In the genomic region with DNA sequence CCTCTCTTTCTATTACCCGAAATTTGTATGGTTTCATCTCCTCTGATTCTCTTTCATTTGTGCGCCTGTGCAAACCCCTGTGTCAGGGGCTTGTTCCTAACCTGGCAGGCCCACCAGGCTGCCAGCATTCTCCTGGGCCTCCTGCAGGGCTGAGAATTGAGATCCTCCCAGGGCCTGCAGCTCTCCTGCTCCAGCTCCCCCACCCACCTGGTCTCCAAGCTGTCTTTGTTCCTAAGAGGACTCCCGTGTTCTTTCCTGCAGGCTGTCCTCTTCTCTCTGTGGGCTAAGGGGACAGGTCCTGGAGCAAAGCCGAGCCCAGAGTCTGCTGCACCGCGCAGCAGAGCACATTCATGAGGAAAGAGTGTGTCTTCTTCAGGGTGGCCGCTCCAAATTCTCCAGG, we compare ENCODE assay signal across 27 mouse cellular contexts.
DNase-seq lines count a peak whose midpoint lies in the region.
"Had no signal": no experiment of that assay in that cellular context is flagged by ENCODE, and none has a peak within 500 bp of the region (broad histone marks: within the 10 kb centered on the region; RNA-seq: fewer than 3 reads in every experiment).

No protein-coding gene starts in this region.

- no peaks in the 10 kb centered on the region for H3K36me3 ChIP-seq in hindbrain, embryonic 10.5 days
- H3K36me3 ChIP-seq: embryonic facial prominence, embryonic 13.5 days; G1E; heart, embryonic 15.5 days; liver, embryonic 15.5 days; lung, embryonic 15.5 days; midbrain, embryonic 12.5 days; neural tube, embryonic 15.5 days had no signal

- peaks cover 29% of the 10 kb centered on the region for H3K4me1 ChIP-seq in hindbrain, embryonic 10.5 days (replicated peaks)
- H3K4me1 ChIP-seq: heart, embryonic 15.5 days; liver, embryonic 15.5 days had no signal

- WGBS in hindbrain, embryonic 10.5 days = 28% methylated on average over 7 of the region's 7 CpGs

- no peaks in the 10 kb centered on the region for H3K9me3 ChIP-seq in hindbrain, embryonic 10.5 days
- H3K9me3 ChIP-seq: embryonic facial prominence, embryonic 13.5 days; forebrain, embryonic 13.5 days; heart, embryonic 15.5 days; liver, embryonic 15.5 days; lung, embryonic 15.5 days; midbrain, embryonic 12.5 days; neural tube, embryonic 15.5 days had no signal

- H3K27me3 ChIP-seq in hindbrain, embryonic 10.5 days (ENCODE audit: insufficient read depth, poor library complexity, severe bottlenecking) = peaks cover 10% of the 10 kb centered on the region; the same call in 1 of the 2 replicates
- H3K27me3 ChIP-seq: CH12.LX; embryonic facial prominence, embryonic 13.5 days; forebrain, embryonic 13.5 days; heart, embryonic 15.5 days; liver, embryonic 15.5 days; lung, embryonic 15.5 days had no signal

- no peak overlapping the region for H3K27ac ChIP-seq in hindbrain, embryonic 10.5 days
- H3K27ac ChIP-seq: embryonic facial prominence, embryonic 13.5 days; forebrain, embryonic 13.5 days; heart, embryonic 15.5 days; hindbrain, embryonic 14.5 days; liver, embryonic 15.5 days; lung, embryonic 15.5 days; midbrain, embryonic 12.5 days; neural tube, embryonic 15.5 days had no signal

- no peak overlapping the region for H3K4me3 ChIP-seq in hindbrain, embryonic 10.5 days
- H3K4me3 ChIP-seq: embryonic facial prominence, embryonic 13.5 days; forebrain, embryonic 13.5 days; heart, embryonic 15.5 days; liver, embryonic 15.5 days; lung, embryonic 15.5 days; midbrain, embryonic 12.5 days; myocyte; neural tube, embryonic 15.5 days had no signal

- DNase-seq in layer of hippocampus, adult 9-11 months = peak; percentile 45
- no peak for DNase-seq in layer of hippocampus, postnatal 36 days
- peak; percentile 74 for DNase-seq in brain, adult 2 months (ENCODE audit: low read depth, low spot score)
- peak; percentile 28 to 32 for DNase-seq in cerebellum, adult 18-20 months
- peak; percentile 24 to 30 for DNase-seq in cerebellum, postnatal 14 days
- no peak for DNase-seq in right cerebral cortex, postnatal 36 days (ENCODE audit: low spot score in 2 of 2)
- no peak for DNase-seq in hindbrain, embryonic 10.5 days (ENCODE audit: low spot score)
- no peak for DNase-seq in lung, postnatal 14 days
- DNase-seq: adrenal gland, adult 8-10 months; gastrocnemius, postnatal 36 days; heart, postnatal 36 days; kidney, adult 18-20 months; liver; right cerebral cortex, adult 18-20 months; thymus, adult 18-20 months; thymus, postnatal 4 days had no signal

Comparison
In these comparisons a context has a peak if more than half of its experiments do, and no peak if none do; other contexts are left out.
1. DNase-seq: peak in layer of hippocampus, adult 9-11 months (single experiment), brain, adult 2 months (single experiment), cerebellum, adult 18-20 months (2 of 2) and cerebellum, postnatal 14 days (2 of 2); none in layer of hippocampus, postnatal 36 days (0 of 2), right cerebral cortex, postnatal 36 days (0 of 2), hindbrain, embryonic 10.5 days (single experiment) and lung, postnatal 14 days (single experiment).